Mouse (Mus musculus) intestine, postnatal 0 days (tissue): Measurements from ENCODE around the gene Rab11fip2. TPM values are rescaled to one million over a fixed set of nuclear protein-coding genes. Genes with fewer than 3 reads are reported as not detected.

ENCODE experiments used
- ATAC-seq: fragments of 200-750 bp; cut with Nextera tagmentation; 2 replicates; pipeline ENCODE4 v1.8.0; 2017; ENCODE audit warnings: mild to moderate bottlenecking, moderate TSS enrichment, moderate library complexity
- H3K27ac ChIP-seq: fragments of 300-500 bp; sonication (generic); 2 replicates; pipeline ENCODE4 v1.5.1; 2014; ENCODE audit warnings: mild to moderate bottlenecking, low read depth, low read length, moderate library complexity
- H3K27me3 ChIP-seq: fragments of 300-500 bp; sonication (generic); replicated peaks from 2 replicates; pipeline ENCODE4 v1.6.1; 2014; ENCODE audit warnings: low read length, mixed read lengths; ENCODE audit not compliant: control insufficient read depth, insufficient read depth
- H3K36me3 ChIP-seq: fragments of 300-500 bp; sonication (generic); 2 replicates; pipeline ENCODE4 v1.6.1; 2014; ENCODE audit warnings: mild to moderate bottlenecking, moderate library complexity; ENCODE audit not compliant: control insufficient read depth, insufficient read depth
- H3K4me1 ChIP-seq: fragments of 300-500 bp; sonication (generic); replicated peaks from 2 replicates; pipeline ENCODE4 v1.6.1; 2014; ENCODE audit warnings: antibody characterized with exemption, low read length, mixed read lengths; ENCODE audit not compliant: control insufficient read depth, insufficient read depth
- H3K4me2 ChIP-seq: fragments of 300-500 bp; sonication (generic); replicated peaks from 2 replicates; pipeline ENCODE4 v1.6.1; 2014; ENCODE audit warnings: low read depth, mild to moderate bottlenecking, moderate library complexity
- H3K4me3 ChIP-seq: fragments of 300-500 bp; sonication (generic); 2 replicates; pipeline ENCODE4 v1.5.1; 2014; ENCODE audit warnings: low read depth, low read length
- H3K9ac ChIP-seq: fragments of 300-500 bp; sonication (generic); 2 replicates; pipeline ENCODE4 v1.6.1; 2014; ENCODE audit warnings: mild to moderate bottlenecking, low read depth, low read length
- H3K9me3 ChIP-seq: fragments of 300-500 bp; sonication (generic); 2 replicates; pipeline ENCODE4 v1.6.1; 2016; ENCODE audit warnings: mixed run types; ENCODE audit not compliant: control insufficient read depth
- CTCF ChIP-seq: sonication (generic); IDR thresholded peaks from 2 replicates; pipeline ENCODE4 v1.5.1; 2016; ENCODE audit warnings: low read depth, mild to moderate bottlenecking, control low read depth, antibody characterized with exemption, moderate library complexity
- WGBS: fragments of 180-500 bp; shearing (Covaris S2); extraction: QIAGEN DNeasy Blood & Tissue Kit; methylation state at CpG from one replicate; pipeline ENCODE4 v1.1.7; 2014; 5-methylcytosine and 5-hydroxymethylcytosine counted together
- polyA plus RNA-seq: library from polyadenylated mRNA; unstranded; fragments of >200 nt; fragmentation: Nextera tagmentation; extraction: Ambion mirVana; gene quantifications from 2 replicates; pipeline ENCODE4 v1.2.1, GENCODE M21; 2015

Gene Rab11fip2
- polyA plus RNA-seq, 1 experiment from 2014 or later = 2.4 TPM

DNA sequence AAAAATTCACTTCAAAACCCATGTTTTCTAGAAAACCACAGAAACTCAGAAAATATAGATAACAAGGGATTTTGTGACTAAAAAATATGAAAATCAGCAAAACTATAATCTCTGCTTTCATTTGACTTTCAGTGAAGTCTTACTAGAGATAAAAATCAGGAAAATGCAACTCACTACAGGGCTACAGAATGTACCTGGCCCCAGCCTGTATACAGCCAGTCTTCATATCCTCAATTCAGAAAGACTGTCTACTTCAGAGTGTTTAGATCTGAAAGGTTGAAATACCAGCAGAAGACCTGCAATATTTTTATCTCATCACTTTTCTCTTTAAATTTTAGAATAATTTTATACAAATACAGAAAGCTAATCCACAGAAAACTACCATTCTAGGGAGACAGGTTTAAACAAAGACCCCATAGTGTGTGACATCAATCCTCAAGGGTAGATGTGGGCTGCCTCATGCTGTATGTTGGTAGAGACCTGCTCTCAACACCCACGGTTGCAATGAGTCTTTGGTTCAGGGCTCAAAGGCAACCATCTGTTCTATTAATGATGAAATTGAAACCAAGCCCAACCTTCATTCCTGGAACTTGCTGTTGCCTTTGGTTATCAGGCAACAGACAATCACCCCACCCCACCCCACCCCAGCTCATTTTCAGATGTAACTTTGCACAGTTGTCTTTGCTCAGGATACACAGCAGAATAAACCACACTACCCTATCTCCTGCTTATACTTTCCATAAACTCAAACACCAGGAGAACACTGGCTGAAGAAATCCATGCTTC is 38.0 kb downstream of the Rab11fip2 start:
- Histone ChIP-seq H3K9me3 (no peaks in the 10 kb centered on the region), H3K27ac (no peak overlapping the region), H3K4me2 (no peak overlapping the region), H3K9ac (no peak overlapping the region), H3K4me3 (no peak overlapping the region), H3K27me3 (no peaks in the 10 kb centered on the region), H3K4me1 (no peaks in the 10 kb centered on the region), H3K36me3 (peaks cover 11% of the 10 kb centered on the region)
- TF ChIP-seq CTCF = no peak
- ATAC-seq = no peak
- WGBS = 45% methylated on average over 1 of the region's 1 CpGs

DNA sequence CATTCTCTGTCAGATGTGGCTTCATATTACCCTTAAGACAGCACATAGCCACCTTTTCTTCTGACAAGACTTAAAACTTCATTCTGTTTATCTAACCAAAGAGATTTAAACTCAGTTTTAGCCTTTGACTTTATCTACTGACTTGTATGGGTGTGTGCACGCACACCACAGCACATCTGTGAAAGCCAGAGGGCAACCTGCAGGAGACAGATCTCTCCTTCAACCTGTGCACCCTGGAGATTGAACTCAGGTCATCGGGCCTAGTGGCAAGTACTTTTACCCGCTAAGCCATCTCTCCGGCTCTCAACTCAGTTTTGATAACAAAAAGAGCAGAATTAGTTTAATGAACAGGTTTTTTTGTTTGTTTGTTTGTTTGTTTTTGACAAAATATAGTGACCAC is 43.5 kb downstream of the Rab11fip2 start:
- TF ChIP-seq CTCF = no peak
- Histone ChIP-seq H3K4me2 (no peak overlapping the region), H3K9ac (no peak overlapping the region), H3K9me3 (no peaks in the 10 kb centered on the region), H3K27me3 (no peaks in the 10 kb centered on the region), H3K4me1 (no peaks in the 10 kb centered on the region), H3K36me3 (no peaks in the 10 kb centered on the region), H3K27ac (no peak overlapping the region), H3K4me3 (no peak overlapping the region)
- 91% methylated on average over 4 of the region's 4 CpGs for WGBS
- ATAC-seq = no peak

DNA sequence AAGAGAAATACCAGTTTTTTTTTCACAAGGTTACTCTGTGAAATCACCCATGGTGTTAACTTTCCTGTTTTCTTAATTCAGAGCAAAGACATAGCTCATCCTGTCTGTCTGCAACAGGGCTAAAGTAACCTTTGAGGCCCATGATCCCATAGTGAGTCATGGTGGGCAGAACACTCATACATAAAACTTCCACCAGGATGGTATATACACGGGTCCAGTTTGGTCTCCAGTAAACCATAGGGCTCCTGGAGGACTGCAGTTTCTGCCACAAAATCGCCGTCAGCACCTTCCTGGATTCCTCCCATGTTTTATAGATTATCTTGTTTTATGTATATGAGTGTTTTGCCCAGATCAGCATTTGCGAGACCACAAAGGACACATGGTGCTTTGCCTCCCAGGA is 45.2 kb downstream of the Rab11fip2 start:
- Histone ChIP-seq H3K9me3 (no peaks in the 10 kb centered on the region), H3K4me3 (no peak overlapping the region), H3K9ac (no peak overlapping the region), H3K27me3 (no peaks in the 10 kb centered on the region), H3K27ac (no peak overlapping the region), H3K4me1 (no peaks in the 10 kb centered on the region), H3K36me3 (no peaks in the 10 kb centered on the region), H3K4me2 (no peak overlapping the region)
- no peak for ATAC-seq
- 86% methylated on average over 4 of the region's 4 CpGs for WGBS
- no peak for TF ChIP-seq CTCF

DNA sequence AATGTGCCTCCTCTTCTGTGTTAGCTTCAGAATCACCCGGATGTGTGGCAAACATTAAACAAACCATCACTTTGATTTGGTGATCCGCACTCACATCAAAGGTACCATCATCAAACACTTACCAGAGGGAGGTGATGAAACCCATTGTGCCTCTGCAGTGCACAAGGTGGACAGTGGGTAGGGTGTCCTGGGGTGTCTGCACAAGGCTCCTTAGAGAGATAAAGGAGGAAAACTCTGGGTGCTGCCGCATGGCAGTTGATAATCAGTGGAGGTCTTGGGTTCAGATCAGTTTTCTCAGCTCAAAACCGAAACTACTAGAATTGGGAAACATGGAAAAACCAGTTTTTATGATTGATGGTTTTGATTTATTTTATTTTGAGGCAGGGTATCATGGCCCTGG is 54.1 kb downstream of the Rab11fip2 start:
- WGBS = 80% methylated on average over 4 of the region's 4 CpGs
- H3K4me1 ChIP-seq = no peaks in the 10 kb centered on the region
- H3K4me3 ChIP-seq = no peak overlapping the region
- H3K9ac ChIP-seq = no peak overlapping the region
- no peaks in the 10 kb centered on the region for H3K36me3 ChIP-seq
- ATAC-seq = no peak
- no peak overlapping the region for H3K27ac ChIP-seq
- no peaks in the 10 kb centered on the region for H3K27me3 ChIP-seq
- no peak for TF ChIP-seq CTCF
- H3K9me3 ChIP-seq = no peaks in the 10 kb centered on the region
- H3K4me2 ChIP-seq = no peak overlapping the region

DNA sequence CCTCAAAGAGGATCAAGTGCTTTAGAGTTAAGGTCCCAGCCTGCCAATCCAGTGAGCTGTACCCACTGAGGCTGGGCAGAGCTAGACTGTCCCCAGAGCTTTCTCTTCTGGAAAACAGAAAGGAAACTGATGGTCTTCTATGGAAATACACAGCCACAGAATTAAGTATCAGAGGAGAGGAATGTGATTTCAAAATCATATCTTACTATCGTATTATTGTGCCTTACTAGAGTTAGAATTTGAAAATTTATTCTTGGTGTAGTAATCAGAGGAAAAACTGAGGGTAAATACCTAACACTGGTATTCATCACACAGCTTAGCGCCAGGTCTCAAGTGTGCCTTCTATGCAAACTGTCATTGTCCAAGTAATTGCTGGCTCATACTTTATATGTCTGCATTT is 54.6 kb downstream of the Rab11fip2 start:
- Histone ChIP-seq H3K27ac (no peak overlapping the region), H3K4me2 (no peak overlapping the region), H3K27me3 (no peaks in the 10 kb centered on the region), H3K36me3 (no peaks in the 10 kb centered on the region), H3K9me3 (no peaks in the 10 kb centered on the region), H3K9ac (no peak overlapping the region), H3K4me1 (no peaks in the 10 kb centered on the region), H3K4me3 (no peak overlapping the region)
- no peak for TF ChIP-seq CTCF
- no peak for ATAC-seq
- 89% methylated on average over 2 of the region's 2 CpGs for WGBS

DNA sequence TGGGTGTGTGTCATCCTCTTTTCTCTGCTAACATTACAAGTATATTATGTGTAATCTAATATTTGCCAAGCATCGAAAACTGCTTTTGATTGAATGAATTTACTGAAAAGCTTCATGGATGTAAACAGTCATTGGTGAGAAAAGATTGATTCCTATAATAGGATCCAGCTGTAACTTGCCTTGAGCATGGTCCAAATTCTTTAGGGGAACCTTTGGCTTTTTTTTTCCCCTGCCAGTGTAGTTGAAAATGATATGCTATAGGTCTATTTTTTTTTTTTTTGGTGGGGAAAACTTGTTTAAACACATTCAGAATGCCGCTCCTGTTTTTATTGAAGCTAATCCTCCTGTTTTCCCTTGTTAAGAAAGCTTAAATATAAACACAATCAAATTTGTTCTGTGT is 55.6 kb downstream of the Rab11fip2 start:
- WGBS = 69% methylated on average over 2 of the region's 2 CpGs
- no peaks in the 10 kb centered on the region for H3K4me1 ChIP-seq
- no peak overlapping the region for H3K4me2 ChIP-seq
- H3K36me3 ChIP-seq = no peaks in the 10 kb centered on the region
- H3K27me3 ChIP-seq = no peaks in the 10 kb centered on the region
- no peak overlapping the region for H3K27ac ChIP-seq
- H3K9me3 ChIP-seq = no peaks in the 10 kb centered on the region
- H3K9ac ChIP-seq = no peak overlapping the region
- ATAC-seq = no peak
- no peak overlapping the region for H3K4me3 ChIP-seq
- no peak for TF ChIP-seq CTCF
